Comparison of ENCODE assay signal across 8 mouse cellular contexts in genomic region chr19:46395109-46396009, GRCm38 (mm10). TPM values are rescaled to one million over a fixed set of nuclear protein-coding genes. Genes with fewer than 3 reads are reported as not detected.
DNase-seq lines count a peak whose midpoint lies in the region; ATAC-seq lines count a peak whose summit lies in the region.

Actr1a (minus strand) TSS chr19:46395748.

- no peaks in the 10 kb centered on the region for H3K9me3 ChIP-seq in forebrain, embryonic 11.5 days (ENCODE audit: control insufficient read depth, low read length)
- H3K9me3 ChIP-seq in heart, embryonic 16.5 days (replicated peaks; ENCODE audit: control insufficient read depth, low read length): no peaks in the 10 kb centered on the region
- H3K9me3 ChIP-seq in liver, embryonic 15.5 days (replicated peaks): no peaks in the 10 kb centered on the region
- no peaks in the 10 kb centered on the region for H3K9me3 ChIP-seq in neural tube, embryonic 12.5 days

- H3K27ac ChIP-seq in forebrain, embryonic 11.5 days (ENCODE audit: low read depth, low read length): peak within 1 kb of the TSS; percentile 53; the same call in 1 of the 2 replicates
- peak within 1 kb of the TSS; percentile 56 for H3K27ac ChIP-seq in heart, embryonic 16.5 days (ENCODE audit: low read length)
- peak within 1 kb of the TSS; percentile 80 for H3K27ac ChIP-seq in liver, embryonic 15.5 days (replicated peaks)
- H3K27ac ChIP-seq in neural tube, embryonic 12.5 days: 0 out of 2 replicates have a peak within 1 kb of the TSS, but pooled peaks have one; percentile 15

- peak; percentile 94 to 97 for DNase-seq in CD8-positive naive resting alpha-beta T cell, adult 2 months (ENCODE audit: low read depth in 2 of 2, low spot score in 2 of 2)
- DNase-seq in c-Kit-positive CD71-negative TER-119-negative erythroid progenitor cells, embryonic 14.5 days (ENCODE audit: low read depth): peak; percentile 99
- DNase-seq in forebrain, embryonic 11.5 days (ENCODE audit: low spot score): peak; percentile 99
- DNase-seq in kidney, postnatal 36 days: peak; percentile 98
- peak; percentile 99 for DNase-seq in telencephalon, adult 2 months (ENCODE audit: low read depth, low spot score)

- H3K9ac ChIP-seq in forebrain, embryonic 11.5 days (ENCODE audit: low read length): peak within 1 kb of the TSS; percentile 86
- H3K9ac ChIP-seq in heart, embryonic 16.5 days (ENCODE audit: low read length): peak within 1 kb of the TSS; percentile 79
- peak within 1 kb of the TSS; percentile 80 for H3K9ac ChIP-seq in liver, embryonic 15.5 days
- H3K9ac ChIP-seq in neural tube, embryonic 12.5 days: peak within 1 kb of the TSS; percentile 80

- H3K27me3 ChIP-seq in forebrain, embryonic 11.5 days (ENCODE audit: control insufficient read depth, insufficient read depth, low read length): no peaks in the 10 kb centered on the region
- H3K27me3 ChIP-seq in heart, embryonic 16.5 days (ENCODE audit: control insufficient read depth, insufficient read depth, low read length): no peaks in the 10 kb centered on the region
- no peaks in the 10 kb centered on the region for H3K27me3 ChIP-seq in liver, embryonic 15.5 days
- no peaks in the 10 kb centered on the region for H3K27me3 ChIP-seq in neural tube, embryonic 12.5 days (replicated peaks)

- WGBS in forebrain, embryonic 11.5 days: under 1% methylated on average over 51 of the region's 51 CpGs
- under 1% methylated on average over 51 of the region's 51 CpGs for WGBS in heart, embryonic 16.5 days
- WGBS in liver, embryonic 15.5 days (ENCODE audit: insufficient replicate concordance): under 1% methylated on average over 51 of the region's 51 CpGs
- WGBS in neural tube, embryonic 12.5 days: under 1% methylated on average over 51 of the region's 51 CpGs

- peak within 1 kb of the TSS; percentile 87 for H3K4me3 ChIP-seq in forebrain, embryonic 11.5 days (ENCODE audit: low read depth, low read length)
- H3K4me3 ChIP-seq in heart, embryonic 16.5 days (ENCODE audit: low read length): peak within 1 kb of the TSS; percentile 73
- H3K4me3 ChIP-seq in liver, embryonic 15.5 days (replicated peaks): peak within 1 kb of the TSS; percentile 82
- peak within 1 kb of the TSS; percentile 64 for H3K4me3 ChIP-seq in neural tube, embryonic 12.5 days

- peaks cover 15% of the 10 kb centered on the region for H3K4me1 ChIP-seq in forebrain, embryonic 11.5 days (replicated peaks; ENCODE audit: control insufficient read depth, insufficient read depth, low read length)
- peaks cover 38% of the 10 kb centered on the region for H3K4me1 ChIP-seq in heart, embryonic 16.5 days (ENCODE audit: control insufficient read depth, insufficient read depth, low read length)
- peaks cover 57% of the 10 kb centered on the region for H3K4me1 ChIP-seq in liver, embryonic 15.5 days (replicated peaks)
- peaks cover 40% of the 10 kb centered on the region for H3K4me1 ChIP-seq in neural tube, embryonic 12.5 days

- peak; percentile 94 for ATAC-seq in forebrain, embryonic 11.5 days (replicated peaks; ENCODE audit: low FRiP score)
- peak; percentile 92 for ATAC-seq in heart, embryonic 16.5 days (replicated peaks; ENCODE audit: extremely low read depth, insufficient read depth, low FRiP score)
- ATAC-seq in liver, embryonic 15.5 days (ENCODE audit: insufficient read depth): peak; percentile 93
- ATAC-seq in neural tube, embryonic 12.5 days (ENCODE audit: low FRiP score, low read depth): peak; percentile 93

- H3K4me2 ChIP-seq in forebrain, embryonic 11.5 days (ENCODE audit: low read depth, low read length, severe bottlenecking): peak within 1 kb of the TSS; percentile 65
- H3K4me2 ChIP-seq in heart, embryonic 16.5 days (ENCODE audit: low read depth, low read length): peak within 1 kb of the TSS; percentile 92
- H3K4me2 ChIP-seq in liver, embryonic 15.5 days: peak within 1 kb of the TSS; percentile 99
- H3K4me2 ChIP-seq in neural tube, embryonic 12.5 days (replicated peaks): peak within 1 kb of the TSS; percentile 93

- no peaks in the 10 kb centered on the region for H3K36me3 ChIP-seq in forebrain, embryonic 11.5 days (ENCODE audit: control insufficient read depth, insufficient read depth, low read length)
- H3K36me3 ChIP-seq in heart, embryonic 16.5 days (ENCODE audit: control insufficient read depth, insufficient read depth): no peaks in the 10 kb centered on the region
- H3K36me3 ChIP-seq in liver, embryonic 15.5 days (replicated peaks): peaks cover 7% of the 10 kb centered on the region; the same call in 1 of the 2 replicates
- no peaks in the 10 kb centered on the region for H3K36me3 ChIP-seq in neural tube, embryonic 12.5 days

RNA-seq across cellular contexts. Expression of gene Actr1a, which starts in this region (rescaled TPM):
- polyA plus RNA-seq in forebrain, embryonic 11.5 days (2014; fragmentation: Nextera tagmentation; extraction: Ambion mirVana): 204 and 232 TPM in 2 replicates
- polyA plus RNA-seq in heart, embryonic 16.5 days (2015; fragmentation: Nextera tagmentation; extraction: Ambion mirVana): 126 and 130 TPM in 2 replicates
- 49.4 and 53.3 TPM in 2 replicates for polyA plus RNA-seq in liver, embryonic 15.5 days (2015; fragmentation: Nextera tagmentation; extraction: Ambion mirVana)
- 259 and 269 TPM in 2 replicates for polyA plus RNA-seq in neural tube, embryonic 12.5 days (2016; fragmentation: Nextera tagmentation; extraction: Ambion mirVana)

Comparison
In these comparisons a context has a peak if more than half of its experiments do, and no peak if none do; other contexts are left out.
1. Peak in every context shown above with its lines: DNase-seq, ATAC-seq, H3K4me3 ChIP-seq and H3K27ac ChIP-seq.
2. H3K27ac ChIP-seq: peak in every context shown above with its lines; median percentile 80 in liver, embryonic 15.5 days; 56 in heart, embryonic 16.5 days; 53 in forebrain, embryonic 11.5 days; 15 in neural tube, embryonic 12.5 days.